Mouse (Mus musculus): ENCODE results near the gene Irak1bp1.

GRCm38 (mm10) chr9:82861775-82862430 is 32.6 kb downstream of the Irak1bp1 start:
- TF ChIP-seq CTCF (IDR thresholded peaks at IDR 0.05 in 2 of 3, conservative IDR thresholded peaks at IDR 0.05 in 1 of 3; ENCODE audit: control insufficient read depth in 1 of 3, insufficient read depth in 1 of 3, low read depth in 2 of 3, low read length in 3 of 3, poor library complexity in 1 of 3, severe bottlenecking in 1 of 3), result no peak
- no peak for TF ChIP-seq POLR2AphosphoS2 (IDR thresholded peaks at IDR 0.05; ENCODE audit: low read length)
- TF ChIP-seq EP300 (IDR thresholded peaks at IDR 0.05; ENCODE audit: low read depth in 1 of 2, low read length in 2 of 2), result no peak
- TF ChIP-seq ZC3H11A (IDR thresholded peaks at IDR 0.05; ENCODE audit: low read depth, low read length), result no peak
- TF ChIP-seq POLR2A (IDR thresholded peaks at IDR 0.05; ENCODE audit: control insufficient read depth in 1 of 2, insufficient read depth in 1 of 2, low read depth in 1 of 2, low read length in 2 of 2, poor library complexity in 1 of 2), result no peak
- no peak for TF ChIP-seq MAFK (IDR thresholded peaks at IDR 0.05; ENCODE audit: borderline replicate concordance, low read depth, low read length)

Data from MEL (cell line).